Mouse (Mus musculus) adrenal gland, adult 8-10 months (tissue): ENCODE data around the gene Akap7. TPM values are rescaled to one million over a fixed set of nuclear protein-coding genes. Genes with fewer than 3 reads are reported as not detected.
"Not testable (repeated sequence)": the region's sequence is repeated elsewhere in the genome, so short reads cannot be mapped to it uniquely, and the experiment has no call there.

ENCODE experiments used
- DNase-seq: peaks from one replicate; pipeline ENCODE4 v3.0.0; 2022
- total RNA-seq, 4 experiments: library from RNA; stranded (reverse); gene quantifications; 2 replicates each; pipeline ENCODE4 v1.2.4; 2022

The Akap7 gene
- total RNA-seq, 4 experiments from 2014 or later, result 56.7 to 83.5 (median 69.8) TPM

- not testable (repeated sequence) for DNase-seq
Observed at GRCm38 (mm10) chr10:25186240-25186639, 121.4 kb downstream of the Akap7 start.

- DNase-seq, result no peak
Observed at GRCm38 (mm10) chr10:25185691-25186090, 122.0 kb downstream of the Akap7 start.

DNA sequence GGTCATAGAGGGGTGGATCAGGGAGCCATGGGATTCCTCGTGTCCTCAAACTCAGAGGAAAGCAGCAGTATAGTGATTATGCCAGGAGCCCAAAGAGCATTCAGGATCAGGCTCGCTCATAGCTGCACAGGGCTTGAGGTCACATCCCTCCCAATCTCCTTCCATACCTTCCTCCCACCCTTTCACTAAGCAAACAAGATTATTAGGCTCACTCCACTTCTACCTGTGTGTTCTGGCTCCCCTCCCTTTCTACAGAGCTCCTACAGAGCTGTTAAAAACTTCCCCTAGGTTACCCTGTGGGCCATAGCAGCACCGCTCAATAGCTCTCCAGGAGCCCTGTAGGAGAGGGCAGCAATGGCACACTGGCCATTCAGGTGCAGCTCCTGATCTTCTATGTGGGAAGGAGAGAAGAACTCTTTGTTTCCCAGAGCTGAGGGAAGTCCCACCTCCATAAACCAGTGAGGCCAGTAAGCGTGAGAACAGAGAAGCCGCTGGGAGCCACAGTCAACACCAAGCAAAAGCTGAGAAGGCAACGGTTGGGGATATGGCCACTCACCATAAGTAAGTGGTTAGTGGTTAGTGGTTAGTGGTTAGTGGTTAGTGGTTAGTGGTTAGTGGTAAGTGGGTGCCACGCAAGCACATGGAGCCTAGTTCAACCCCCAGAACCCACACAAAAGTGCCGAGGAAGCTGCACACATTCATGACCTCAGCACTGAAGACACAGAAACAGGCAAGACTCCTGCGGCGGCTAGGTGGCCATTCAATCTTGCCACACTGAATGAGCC is 122.7 kb downstream of the Akap7 start:
- no peak for DNase-seq

DNA sequence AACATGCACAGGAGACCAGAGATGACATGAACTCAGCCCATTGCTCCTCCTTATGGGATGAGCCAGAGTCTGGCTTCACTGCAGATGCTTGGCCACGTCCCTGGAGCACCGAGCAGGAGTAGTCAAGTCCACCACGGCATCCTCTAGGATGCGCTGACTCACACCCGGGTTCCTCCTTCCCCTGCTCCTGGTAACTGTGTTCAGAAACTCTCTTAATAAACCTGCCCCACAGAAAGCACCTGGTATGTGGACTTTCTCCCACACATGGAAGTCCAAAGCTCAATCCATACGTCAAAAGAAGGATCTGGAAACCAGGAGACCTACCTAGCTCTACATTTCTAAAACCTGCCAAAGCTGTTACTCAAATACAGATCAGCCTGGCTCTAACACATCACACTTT is 124.4 kb downstream of the Akap7 start:
- no peak for DNase-seq

- no peak for DNase-seq
Observed at GRCm38 (mm10) chr10:25179030-25179429, 128.6 kb downstream of the Akap7 start.

DNA sequence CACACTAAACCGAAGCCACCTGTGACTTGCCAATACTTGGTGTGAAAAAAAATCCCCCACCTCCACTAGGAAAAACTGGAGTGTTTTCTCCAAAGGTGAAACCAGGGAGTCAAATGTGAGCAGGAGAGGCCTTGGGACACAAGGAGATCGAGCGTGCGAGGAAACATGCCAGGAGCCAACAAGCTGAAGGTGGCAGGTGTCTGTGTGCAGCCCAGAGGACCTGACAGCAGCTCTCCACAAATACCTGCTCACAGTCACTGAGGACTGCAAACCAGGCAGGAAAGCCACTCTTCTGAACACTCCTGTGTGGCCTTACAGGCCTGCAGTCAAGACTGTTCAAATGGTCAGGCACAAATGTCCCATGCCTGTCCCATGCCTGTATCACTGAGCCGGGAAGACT is 130.4 kb downstream of the Akap7 start:
- no peak for DNase-seq

GRCm38 (mm10) chr10:25174872-25175271 is 132.8 kb downstream of the Akap7 start:
- DNase-seq, result no peak

DNA sequence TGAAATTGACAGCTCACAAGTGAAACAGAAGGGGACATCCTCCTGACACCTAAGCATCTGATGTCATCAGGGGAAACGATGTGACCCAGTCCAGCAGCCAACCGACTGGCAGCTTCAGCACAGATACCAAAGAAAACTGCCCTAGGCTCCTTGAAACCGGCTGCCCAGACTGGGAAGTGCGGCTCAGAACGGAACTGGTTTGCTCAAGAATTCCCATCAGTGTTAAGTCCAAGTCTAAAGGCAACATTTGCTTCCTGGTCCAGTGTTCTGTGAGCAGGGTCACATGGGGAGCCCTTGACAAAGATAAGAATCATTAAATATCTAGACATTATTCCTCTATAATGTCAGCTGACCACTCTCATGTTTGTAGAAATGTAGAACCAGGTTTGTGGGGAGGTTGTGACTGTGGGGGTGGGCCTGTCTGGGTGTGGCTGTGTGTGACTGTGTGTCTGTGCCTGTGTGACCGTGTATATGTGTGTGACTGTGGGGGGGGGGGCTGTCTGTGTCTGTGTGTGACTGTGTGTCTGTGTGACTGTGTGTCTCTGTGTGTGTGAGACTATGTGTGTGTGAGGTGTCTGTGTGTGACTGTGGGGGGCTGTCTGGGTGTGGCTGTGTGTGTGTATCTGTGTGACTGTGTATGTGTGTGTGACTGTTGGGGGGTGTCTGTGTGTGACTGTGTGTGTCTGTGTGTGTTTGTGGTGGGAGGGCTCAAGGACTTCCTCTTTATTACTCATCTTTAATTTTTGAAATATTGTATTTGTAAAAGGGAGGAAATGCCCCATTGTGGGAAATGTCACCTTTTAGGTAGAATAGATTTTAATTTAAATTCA is 140.1 kb downstream of the Akap7 start:
- DNase-seq, result no peak

DNA sequence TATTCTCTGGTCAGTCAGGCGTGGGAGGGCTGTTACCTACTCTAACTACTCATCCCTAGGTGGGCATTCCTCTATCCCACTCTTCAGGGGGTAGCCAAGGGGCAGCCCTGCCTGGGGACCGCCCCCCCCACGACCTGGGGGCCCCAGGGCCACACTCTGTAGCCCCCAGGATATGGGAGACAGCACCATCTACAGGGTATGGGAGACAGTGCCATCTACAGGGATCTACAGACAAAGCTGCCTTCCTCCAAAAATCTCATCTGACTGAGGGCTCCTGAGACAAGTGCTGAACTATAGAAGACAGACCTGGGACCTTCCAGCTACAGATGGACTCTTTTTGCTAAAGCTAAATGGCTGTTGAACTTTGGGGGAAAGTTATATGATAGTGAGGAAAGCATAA is 144.2 kb downstream of the Akap7 start:
- not testable (repeated sequence) for DNase-seq

GRCm38 (mm10) chr10:25161701-25162100 is 146.0 kb downstream of the Akap7 start:
- DNase-seq, result no peak

GRCm38 (mm10) chr10:25158651-25159050 is 149.0 kb downstream of the Akap7 start:
- peak; percentile 34 for DNase-seq

DNA sequence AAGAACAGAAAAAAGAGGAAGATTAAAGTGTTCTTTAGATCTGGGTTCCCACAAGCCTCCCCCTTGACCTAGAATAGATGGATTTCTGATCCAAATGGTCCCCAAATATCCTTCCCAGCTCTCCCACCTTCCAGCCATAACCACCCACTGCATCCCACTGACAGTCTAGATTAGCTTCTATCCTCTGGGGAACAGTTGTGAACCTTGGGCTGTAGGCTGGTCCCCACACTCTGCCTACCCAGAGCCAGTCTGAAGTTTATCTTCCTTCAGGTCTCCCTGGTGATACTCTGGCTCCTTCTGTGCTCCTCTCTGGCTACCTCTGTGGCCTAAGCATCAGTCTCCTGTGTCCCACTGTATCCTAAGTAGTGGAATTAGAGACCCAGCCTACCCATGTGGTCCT is 150.3 kb downstream of the Akap7 start:
- no peak for DNase-seq

GRCm38 (mm10) chr10:25154225-25154624 is 153.4 kb downstream of the Akap7 start:
- no peak for DNase-seq

GRCm38 (mm10) chr10:25151172-25151800 is 156.4 kb downstream of the Akap7 start:
- no peak for DNase-seq

DNA sequence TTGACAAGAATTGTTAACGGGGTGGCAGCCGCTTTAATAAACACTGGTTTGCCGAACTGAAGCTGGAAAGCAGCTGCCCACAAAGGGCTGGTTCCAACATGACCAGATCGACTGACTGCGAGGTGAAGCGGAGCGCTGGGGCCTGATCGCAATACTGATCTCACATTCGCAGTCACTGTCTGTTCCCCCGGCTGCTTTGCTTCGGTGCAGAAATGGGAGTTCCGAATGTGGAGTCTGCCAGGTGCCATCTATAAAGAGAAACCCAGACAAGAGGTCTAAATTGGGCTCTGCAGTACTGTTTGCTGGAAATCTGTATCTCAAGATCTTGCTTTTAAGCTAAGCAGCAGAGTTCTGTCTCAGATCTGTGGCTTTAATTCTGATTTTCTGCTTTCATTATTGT is 161.8 kb downstream of the Akap7 start:
- DNase-seq, result no peak

- no peak for DNase-seq
Observed at GRCm38 (mm10) chr10:25144787-25145761, 162.6 kb downstream of the Akap7 start.

DNA sequence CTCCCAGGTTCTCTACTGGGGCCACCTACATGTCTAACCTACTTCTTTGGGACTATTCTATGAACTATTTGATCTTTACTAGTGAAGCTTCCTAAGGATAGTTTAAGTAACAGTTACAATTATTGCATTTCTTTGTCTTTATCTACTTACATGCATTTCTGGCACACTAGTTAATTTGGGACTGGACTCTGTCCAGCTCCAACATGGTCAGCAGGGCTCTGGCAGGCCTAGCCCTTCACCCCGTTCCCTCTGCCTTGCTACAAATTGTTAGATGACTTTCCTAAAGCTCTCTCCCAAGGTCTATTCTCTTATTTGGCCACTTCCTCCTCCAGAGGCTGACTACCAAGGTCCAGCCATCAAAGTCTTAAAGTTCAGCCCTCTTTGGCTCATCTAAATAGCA is 165.9 kb downstream of the Akap7 start:
- DNase-seq, result no peak

- no peak for DNase-seq
Observed at GRCm38 (mm10) chr10:25140155-25140755, 167.4 kb downstream of the Akap7 start.

GRCm38 (mm10) chr10:25133581-25133980 is 174.1 kb downstream of the Akap7 start:
- DNase-seq, result no peak

DNA sequence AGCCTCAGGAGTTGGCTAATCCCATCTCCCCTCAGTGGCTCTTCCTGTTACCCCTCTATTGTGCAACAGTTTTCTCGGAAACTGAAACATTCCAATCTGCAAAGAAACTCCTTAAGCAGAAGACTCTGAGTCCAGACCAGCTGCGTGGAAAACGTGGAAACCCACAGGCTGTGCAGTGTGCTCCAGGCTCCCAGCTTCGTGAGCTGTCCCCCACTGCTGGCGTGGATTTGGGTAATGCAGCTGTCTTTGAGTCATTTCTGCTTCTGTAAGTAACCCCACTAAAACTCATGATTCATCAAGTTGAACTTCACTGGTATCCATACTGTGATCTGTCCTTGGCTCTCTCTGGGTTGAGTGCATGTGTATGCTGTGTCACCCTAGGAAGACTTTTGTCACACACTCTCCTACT is 179.2 kb downstream of the Akap7 start:
- DNase-seq, result no peak

DNA sequence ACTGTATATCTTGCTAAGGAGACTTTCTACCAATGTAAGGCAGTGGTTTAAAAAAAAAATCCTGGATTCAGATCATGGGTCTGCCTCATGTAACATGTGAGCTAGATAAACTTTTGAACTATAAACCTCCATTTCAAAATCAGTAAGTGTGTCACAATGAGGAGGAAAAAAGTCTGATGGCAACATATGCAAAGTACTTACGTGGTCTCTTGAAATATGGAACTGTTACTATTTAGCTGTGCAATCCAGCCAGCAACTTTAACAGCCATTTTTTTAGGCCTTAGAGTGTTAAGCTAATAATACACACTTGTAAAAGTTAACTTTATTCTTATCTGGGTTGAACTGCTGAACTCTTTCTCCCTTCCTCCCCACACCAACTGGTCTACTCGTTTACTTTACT is 181.6 kb downstream of the Akap7 start:
- no peak for DNase-seq
